Mouse (Mus musculus): ENCODE results near the gene Nfatc2.

GRCm38 (mm10) chr2:168440918-168441328 is 160.5 kb downstream of the Nfatc2 start:
- no peak for TF ChIP-seq ZNF384 (IDR thresholded peaks at IDR 0.05; ENCODE audit: low read depth, low read length)
- no peak for TF ChIP-seq CTCF (IDR thresholded peaks at IDR 0.05 in 2 of 3, conservative IDR thresholded peaks at IDR 0.05 in 1 of 3; ENCODE audit: control insufficient read depth in 1 of 3, insufficient read depth in 1 of 3, low read depth in 2 of 3, low read length in 3 of 3, poor library complexity in 1 of 3, severe bottlenecking in 1 of 3)
- TF ChIP-seq E2F4 (IDR thresholded peaks at IDR 0.05; ENCODE audit: borderline replicate concordance, low read depth, low read length): no peak
- TF ChIP-seq MAFK (IDR thresholded peaks at IDR 0.05; ENCODE audit: borderline replicate concordance, low read depth, low read length): no peak
- TF ChIP-seq MAZ (IDR thresholded peaks at IDR 0.05; ENCODE audit: low read depth, low read length): no peak
- no peak for TF ChIP-seq EP300 (IDR thresholded peaks at IDR 0.05; ENCODE audit: low read depth in 1 of 2, low read length in 2 of 2)
- TF ChIP-seq USF2 (IDR thresholded peaks at IDR 0.05; ENCODE audit: borderline replicate concordance in 1 of 2, insufficient read depth in 1 of 2, low read depth in 1 of 2, low read length in 2 of 2): no peak
- no peak for TF ChIP-seq RCOR1 (IDR thresholded peaks at IDR 0.05; ENCODE audit: low read depth, low read length)
- no peak for TF ChIP-seq CHD1 (IDR thresholded peaks at IDR 0.05; ENCODE audit: low read depth, low read length)
- TF ChIP-seq POLR2AphosphoS2 (IDR thresholded peaks at IDR 0.05; ENCODE audit: low read length): no peak
- no peak for TF ChIP-seq TBP (IDR thresholded peaks at IDR 0.05; ENCODE audit: low read depth, low read length)

All from MEL (cell line).